Mouse (Mus musculus) myocyte (in vitro differentiated cells): ENCODE data around the gene Mrps27.

Source experiments
- CEBPB ChIP-seq: IDR thresholded peaks from 2 replicates; pipeline ENCODE4 v1.6.1; 2011; ENCODE audit warnings: mild to moderate bottlenecking, moderate library complexity; ENCODE audit not compliant: poor library complexity, insufficient read depth, severe bottlenecking
- E2F4 ChIP-seq: IDR thresholded peaks from one replicate; pipeline ENCODE4 v1.6.1; 2011; ENCODE audit warnings: mild to moderate bottlenecking, control low read depth, moderate library complexity; ENCODE audit not compliant: insufficient read depth
- MAX ChIP-seq: IDR thresholded peaks from one replicate; pipeline ENCODE4 v1.6.1; 2011; ENCODE audit warnings: low read depth, mild to moderate bottlenecking, control low read depth
- MYOD1 ChIP-seq, 3 experiments: IDR thresholded peaks; one replicate each; pipeline ENCODE4 v1.6.1; 2011; ENCODE audit warnings: control low read depth in 2 of 3, low read depth in 2 of 3, mild to moderate bottlenecking in 2 of 3, moderate library complexity in 1 of 3; ENCODE audit not compliant: insufficient read length in 2 of 3, control insufficient read depth in 1 of 3
- MYOG ChIP-seq, 3 experiments: IDR thresholded peaks; one replicate each; pipeline ENCODE4 v1.6.1; 2011; ENCODE audit warnings: control low read depth in 2 of 3, low read depth in 2 of 3, mild to moderate bottlenecking in 2 of 3; ENCODE audit not compliant: insufficient read length in 2 of 3, control insufficient read depth in 1 of 3, insufficient read depth in 1 of 3
- POLR2A ChIP-seq: IDR thresholded peaks from one replicate; pipeline ENCODE4 v1.6.1; 2011; ENCODE audit warnings: low read depth, mild to moderate bottlenecking, control low read depth, moderate library complexity; ENCODE audit not compliant: insufficient read length
- POLR2AphosphoS2 ChIP-seq: IDR thresholded peaks from one replicate; pipeline ENCODE4 v1.6.1; 2011; ENCODE audit warnings: low read depth, control low read depth; ENCODE audit not compliant: insufficient read length
- REST ChIP-seq: IDR thresholded peaks from one replicate; pipeline ENCODE4 v1.6.1; 2011; ENCODE audit warnings: mild to moderate bottlenecking, control low read depth, moderate library complexity; ENCODE audit not compliant: insufficient read depth, insufficient read length
- SRF ChIP-seq: IDR thresholded peaks from one replicate; pipeline ENCODE4 v1.6.1; 2011; ENCODE audit warnings: low read depth; ENCODE audit not compliant: control insufficient read depth, insufficient read length
- TCF12 ChIP-seq: IDR thresholded peaks from one replicate; pipeline ENCODE4 v1.6.1; 2011; ENCODE audit warnings: mild to moderate bottlenecking, control low read depth; ENCODE audit not compliant: poor library complexity, insufficient read depth, severe bottlenecking
- USF1 ChIP-seq: IDR thresholded peaks from one replicate; pipeline ENCODE4 v1.6.1; 2011; ENCODE audit warnings: low read depth, mild to moderate bottlenecking, control low read depth, moderate library complexity

DNA sequence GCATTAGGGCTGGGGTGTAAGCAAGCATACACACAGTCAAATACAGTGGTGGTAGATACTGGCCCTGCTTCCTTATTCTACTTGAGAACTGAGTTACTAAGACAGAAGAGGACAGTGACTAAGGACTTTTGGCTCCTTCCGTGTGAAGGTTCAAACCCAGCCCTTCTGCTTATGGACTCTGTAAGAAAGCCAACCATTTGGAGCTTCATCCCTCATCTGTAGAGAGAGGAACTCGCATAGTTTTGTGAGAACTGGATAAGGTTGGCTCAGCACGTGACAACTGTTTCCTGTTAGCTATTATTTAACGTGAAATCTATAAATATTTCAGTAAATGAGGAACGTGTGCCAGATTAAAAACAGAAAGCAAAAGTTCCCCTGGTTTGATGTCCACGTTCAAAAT lies 7.1 kb upstream of the Mrps27 start:
- TF ChIP-seq E2F4 = no peak
- no peak for TF ChIP-seq POLR2A
- no peak for TF ChIP-seq MAX
- no peak for TF ChIP-seq MYOD1 (IDR thresholded peaks at IDR 0.05; ENCODE audit: control insufficient read depth in 1 of 3, insufficient read length in 2 of 3, low read depth in 2 of 3)
- TF ChIP-seq REST = no peak
- TF ChIP-seq TCF12 = no peak
- no peak for TF ChIP-seq USF1
- no peak for TF ChIP-seq CEBPB
- TF ChIP-seq POLR2AphosphoS2 = no peak
- no peak for TF ChIP-seq MYOG (IDR thresholded peaks at IDR 0.05; ENCODE audit: control insufficient read depth in 1 of 3, insufficient read depth in 1 of 3, insufficient read length in 2 of 3, low read depth in 2 of 3)
- no peak for TF ChIP-seq SRF
